Mouse (Mus musculus) retina, adult 2 months (tissue): ENCODE measurements around the gene Idh2.
"Not testable (repeated sequence)": the region's sequence is repeated elsewhere in the genome, so short reads cannot be mapped to it uniquely, and the experiment has no call there.

Experiments
- DNase-seq: peaks from one replicate; pipeline ENCODE4 v3.0.0-alpha.2; 2012; ENCODE audit warnings: low read depth, low spot score

Gene Idh2

DNA sequence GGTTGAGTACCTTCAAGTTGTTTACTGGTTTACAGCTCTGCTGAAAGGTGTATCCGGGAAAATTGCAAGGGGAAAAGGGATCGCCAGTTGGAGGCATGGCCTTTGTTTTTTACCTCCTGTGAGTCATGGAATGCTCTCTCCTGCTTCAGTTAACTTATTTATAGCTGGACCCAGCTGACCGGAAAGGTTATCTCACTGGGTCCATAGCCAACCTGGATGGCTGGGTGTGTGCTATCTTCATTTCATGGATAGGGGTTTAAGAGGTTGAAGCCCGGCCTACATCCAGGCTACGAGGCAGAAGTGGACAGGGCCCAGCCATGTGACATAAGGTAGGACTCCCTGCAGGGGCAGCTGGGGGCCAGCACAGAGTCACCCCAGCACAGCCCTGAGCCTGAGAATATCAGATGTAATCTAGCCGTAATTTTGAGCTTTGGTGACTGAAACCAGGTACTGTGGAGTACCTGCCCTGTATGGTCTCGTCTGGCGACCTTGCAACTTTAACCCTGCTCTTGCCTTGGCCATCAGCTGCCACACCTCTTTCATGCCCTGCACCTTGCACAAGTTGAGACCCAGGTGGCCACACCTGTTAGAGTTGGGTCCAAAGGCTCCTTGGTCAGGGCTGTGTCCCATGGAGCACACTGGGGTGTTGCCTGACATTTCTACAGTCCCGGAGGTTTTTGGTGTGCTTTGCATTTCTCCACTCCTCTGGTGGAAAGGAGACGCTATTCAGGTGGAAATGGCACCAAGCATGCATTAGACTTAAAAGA lies 55.0 kb downstream of the Idh2 start:
- no peak for DNase-seq

DNA sequence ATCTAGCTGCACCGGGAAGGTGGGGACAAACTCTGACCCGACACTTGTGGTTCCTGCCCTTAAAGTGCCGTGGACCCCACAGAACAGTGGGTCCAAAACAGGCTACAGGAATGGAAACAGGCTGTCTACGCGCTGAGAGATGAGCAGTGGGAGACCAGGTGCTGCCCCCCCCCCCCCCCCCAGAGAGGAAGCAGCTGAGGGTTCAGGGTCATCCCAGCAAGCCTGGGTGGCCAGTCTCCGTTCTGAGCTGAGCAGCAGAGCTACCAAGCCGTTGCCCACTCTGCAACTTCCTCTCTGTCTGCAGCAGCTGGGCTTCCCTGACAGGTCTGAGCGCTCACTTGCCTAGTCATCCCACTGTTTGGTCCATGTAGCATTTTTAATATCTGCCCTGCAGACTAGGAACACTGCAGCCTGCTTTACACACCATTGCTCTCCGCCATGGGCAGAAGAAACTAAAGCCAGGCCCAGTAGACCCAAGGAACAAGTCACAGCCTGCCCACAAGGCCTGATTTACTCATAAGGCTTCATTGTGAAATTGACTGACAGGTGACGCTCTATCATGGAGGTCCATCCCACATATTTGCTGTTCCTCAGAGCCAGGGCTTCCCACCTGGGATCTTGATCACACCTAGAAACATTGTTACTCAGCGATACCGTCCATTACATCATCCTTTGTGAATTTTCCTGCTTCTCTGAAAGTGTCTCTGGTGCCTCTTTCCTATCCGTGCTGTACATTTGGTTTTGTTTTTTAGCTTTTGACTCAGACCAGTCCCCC lies 55.9 kb downstream of the Idh2 start:
- no peak for DNase-seq

DNA sequence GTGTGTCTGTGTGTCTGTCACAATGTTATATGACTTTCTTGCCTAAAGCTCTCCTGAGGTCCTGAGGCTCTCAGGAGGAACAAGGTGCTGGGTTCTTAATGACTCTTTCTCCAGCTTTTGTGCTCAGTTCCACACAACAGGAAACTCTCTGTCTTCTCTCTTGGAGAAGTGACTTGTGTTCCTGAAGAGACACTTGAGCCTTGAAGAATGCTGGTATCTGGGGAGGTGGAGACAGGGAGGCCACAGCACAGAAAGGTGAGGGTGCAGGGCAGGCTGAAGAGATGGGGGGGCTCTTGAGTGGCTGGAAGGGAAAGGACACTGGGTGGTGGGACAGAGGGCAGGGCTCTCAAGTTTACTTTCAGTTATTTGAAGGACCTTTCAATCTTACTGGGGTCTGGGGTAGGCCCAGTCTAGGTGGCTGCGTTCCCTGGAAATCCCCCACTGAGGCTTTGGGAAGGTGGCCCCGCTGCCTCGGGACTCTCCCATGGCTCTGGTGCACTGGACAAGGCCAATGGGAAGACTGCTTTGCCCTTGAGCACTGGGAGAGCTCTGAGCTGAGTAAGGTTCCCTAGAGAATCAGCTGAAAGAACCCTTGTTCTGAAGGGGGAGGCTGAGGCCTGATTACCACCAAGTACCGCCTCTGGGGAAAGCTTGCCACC lies 56.7 kb downstream of the Idh2 start:
- DNase-seq = no peak

DNA sequence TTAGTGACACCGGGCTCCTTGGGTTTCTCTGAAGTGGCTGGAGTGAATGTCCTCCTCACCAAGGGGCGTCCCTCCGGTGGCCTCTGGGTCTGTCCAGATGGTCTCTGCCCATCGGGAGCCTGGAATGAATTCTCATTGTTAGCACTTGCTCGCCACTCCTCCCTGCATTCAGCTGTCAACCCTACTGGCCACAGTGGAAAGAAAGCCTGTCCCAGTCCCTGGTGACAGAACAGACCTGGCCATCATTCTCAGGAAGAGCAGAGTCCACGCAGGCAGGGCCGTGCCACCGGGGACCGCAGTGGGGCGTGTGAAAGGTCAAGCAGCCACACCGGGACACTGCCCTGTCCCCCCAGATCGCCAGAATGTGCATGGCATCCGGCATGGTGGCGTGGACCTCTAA lies 57.4 kb downstream of the Idh2 start:
- no peak for DNase-seq

DNA sequence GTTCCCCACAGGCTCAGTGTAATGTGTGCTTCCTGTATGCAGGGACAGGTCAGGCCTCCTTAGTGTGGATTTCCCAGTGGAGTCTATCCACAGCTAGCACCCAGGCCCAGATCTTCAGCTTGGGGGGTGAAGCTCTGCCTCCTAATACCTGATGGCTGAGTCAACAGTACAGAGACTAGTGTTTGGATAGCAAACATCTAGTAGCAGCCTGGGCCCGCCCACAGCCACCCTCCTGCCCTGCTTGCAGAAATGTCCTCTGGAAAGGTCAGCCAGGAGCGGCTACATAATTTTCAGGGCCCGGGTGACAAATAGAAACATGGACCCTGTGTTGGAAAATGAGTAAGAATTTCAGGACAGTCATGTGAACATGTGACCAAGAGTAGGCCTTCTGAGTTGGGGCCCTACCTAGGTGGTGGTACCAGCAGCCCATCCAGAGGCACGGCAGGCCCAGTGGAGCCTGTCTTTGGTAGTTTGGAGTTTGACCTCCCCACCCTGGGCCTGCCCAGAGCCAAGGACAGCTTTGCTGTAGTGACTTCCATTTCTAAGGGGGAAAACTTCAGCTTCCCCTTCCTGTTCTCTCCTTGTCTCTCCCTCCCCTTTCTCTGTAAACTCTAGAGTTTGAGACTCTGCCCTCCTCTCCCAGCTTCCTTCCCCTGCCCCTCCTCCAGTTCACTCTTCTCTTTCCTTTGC lies 58.0 kb downstream of the Idh2 start:
- no peak for DNase-seq

DNA sequence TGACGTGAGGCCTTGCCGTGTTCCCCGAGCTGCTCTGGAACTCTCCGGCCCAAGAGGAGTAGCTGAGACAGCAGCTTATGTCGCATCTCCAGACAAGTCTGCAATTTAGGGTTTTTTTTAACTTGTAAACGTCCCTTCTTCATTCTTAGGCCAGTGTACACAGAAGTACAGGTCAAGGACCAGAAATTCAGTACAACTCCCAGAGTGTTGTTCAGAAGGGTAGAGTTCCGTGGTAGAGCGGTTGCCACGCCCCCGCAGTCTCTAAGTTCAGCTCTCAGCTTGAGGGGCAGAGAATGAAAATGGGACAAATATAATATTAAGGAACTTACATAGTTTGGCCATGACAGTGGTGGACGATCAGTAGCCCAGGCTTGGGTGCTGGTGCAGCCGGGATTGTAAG lies 59.4 kb downstream of the Idh2 start:
- DNase-seq = no peak

DNA sequence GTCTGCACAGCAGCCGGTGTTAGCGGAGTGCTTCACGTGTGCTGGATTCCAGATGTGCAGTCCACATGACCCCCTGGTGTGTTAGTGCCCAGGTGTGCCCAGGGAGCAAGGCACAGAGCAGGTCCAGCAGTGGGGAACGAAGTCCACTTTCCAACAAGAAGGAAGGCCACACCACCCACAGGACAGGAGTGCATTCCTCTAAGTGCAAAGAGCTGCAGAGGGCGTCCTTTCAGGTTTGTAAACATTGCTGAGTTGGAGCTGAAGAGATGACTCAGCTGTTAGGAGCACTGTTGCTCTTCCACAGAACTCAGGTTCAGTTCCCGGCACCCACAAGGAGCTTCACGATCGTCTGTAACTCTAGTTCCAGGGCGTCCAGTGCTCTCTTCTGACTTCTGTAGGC lies 62.0 kb downstream of the Idh2 start:
- no peak for DNase-seq

DNA sequence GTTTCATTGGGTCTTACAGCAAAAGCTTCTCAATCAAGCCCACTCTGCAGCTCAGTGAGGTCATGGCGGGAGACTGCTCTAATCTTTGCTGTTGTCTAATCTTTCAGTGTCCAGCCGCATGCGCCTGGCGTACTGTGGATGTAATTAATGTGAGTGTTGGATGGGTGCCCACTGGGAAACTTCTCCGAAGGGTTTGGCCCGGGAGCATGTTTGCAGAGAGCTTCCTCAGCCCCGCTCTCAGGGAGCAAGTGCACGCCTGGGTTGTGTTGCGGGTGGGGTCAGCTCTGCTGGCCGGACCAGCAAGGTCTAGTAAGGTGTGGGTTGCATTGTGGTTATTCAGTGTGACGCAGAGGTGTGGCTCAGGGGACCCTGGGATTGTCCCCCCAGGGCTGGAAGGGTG lies 62.9 kb downstream of the Idh2 start:
- DNase-seq = no peak

DNA sequence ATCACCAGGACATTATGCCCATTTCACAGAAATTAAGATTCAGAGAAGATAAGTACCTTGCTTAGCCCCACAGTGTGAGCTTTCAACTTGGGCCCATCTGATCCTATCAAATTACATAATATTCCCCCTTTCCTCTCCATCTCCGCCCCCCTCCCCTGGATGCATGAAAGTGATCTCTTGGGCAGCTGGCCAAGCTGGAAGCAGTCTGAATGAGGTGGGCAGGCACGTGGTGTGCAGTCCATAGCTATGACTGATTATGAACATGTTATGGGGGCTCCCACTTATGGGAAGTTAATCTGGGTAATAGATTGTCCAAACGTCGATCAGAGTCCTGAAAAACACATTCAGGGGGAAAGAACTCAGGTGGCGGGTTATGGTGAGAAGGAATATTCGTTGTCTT lies 63.4 kb downstream of the Idh2 start:
- DNase-seq = no peak

DNA sequence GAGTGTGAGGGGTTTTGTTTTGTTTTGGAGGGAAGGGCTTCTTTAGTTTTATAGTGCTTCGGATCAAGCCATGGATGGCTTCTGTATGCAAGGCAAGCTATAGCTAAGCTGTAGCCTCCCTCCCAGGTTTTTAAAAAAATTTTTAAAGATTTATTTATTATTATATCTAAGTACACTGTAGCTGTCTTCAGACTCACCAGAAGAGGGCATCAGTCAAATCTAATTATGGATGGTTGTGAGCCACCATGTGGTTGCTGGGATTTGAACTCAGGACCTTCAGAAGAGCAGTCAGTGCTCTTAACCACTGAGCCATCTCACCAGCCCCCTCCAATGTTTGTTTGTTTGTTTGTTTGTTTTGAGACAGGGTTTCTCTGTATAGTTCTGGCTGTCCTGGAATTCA lies 64.8 kb downstream of the Idh2 start:
- DNase-seq = not testable (repeated sequence)

DNA sequence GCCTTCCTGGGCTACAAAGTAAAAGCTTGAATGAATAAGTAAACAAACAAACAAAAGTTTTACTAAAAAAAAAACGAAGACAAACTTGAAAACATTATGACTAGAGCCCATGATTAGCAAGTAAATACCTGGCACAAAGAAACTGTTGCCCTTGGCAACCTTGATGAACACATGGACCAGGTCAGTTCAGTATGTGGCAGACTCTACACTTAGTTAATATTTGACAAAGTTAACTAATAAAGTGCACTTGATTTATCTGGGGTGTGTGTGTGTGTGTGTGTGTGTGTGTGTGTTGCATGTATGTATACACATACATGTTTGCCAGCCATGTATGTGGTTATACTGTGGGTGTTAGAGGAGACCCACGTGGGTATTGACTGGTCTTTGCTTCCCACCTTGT lies 65.4 kb downstream of the Idh2 start:
- no peak for DNase-seq

DNA sequence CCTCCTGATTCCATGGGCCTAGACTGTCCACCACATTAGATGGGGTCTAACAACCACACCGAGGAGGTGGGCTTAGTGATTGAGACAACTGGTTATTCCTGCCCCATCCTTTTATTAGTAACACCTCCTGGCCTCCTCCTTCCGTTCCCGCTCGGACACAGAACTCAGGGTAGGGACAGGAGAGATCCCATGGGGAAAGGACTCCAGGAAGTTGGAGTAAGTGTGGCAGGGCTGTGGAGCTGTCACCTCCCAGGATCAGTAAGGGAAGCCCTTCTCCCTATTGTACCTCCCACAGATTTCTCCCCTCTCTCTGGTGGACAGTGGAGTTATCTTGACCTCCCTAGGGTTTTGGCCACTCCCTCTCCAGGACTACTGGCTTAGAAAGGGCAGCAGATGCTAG lies 68.2 kb downstream of the Idh2 start:
- no peak for DNase-seq
